Mouse (Mus musculus) C2C12 (cell line): Measurements from ENCODE around the gene Dera.

Experiments used
- CEBPB ChIP-seq: IDR thresholded peaks from one replicate; pipeline ENCODE4 v1.6.1; 2011; ENCODE audit warnings: low read depth, mild to moderate bottlenecking, control low read depth, moderate library complexity
- CTCF ChIP-seq: IDR thresholded peaks from one replicate; pipeline ENCODE4 v1.5.1; 2011; ENCODE audit not compliant: control insufficient read depth, insufficient read depth, insufficient read length
- MYOD1 ChIP-seq: IDR thresholded peaks from one replicate; pipeline ENCODE4 v1.6.1; 2011; ENCODE audit warnings: low read depth; ENCODE audit not compliant: control insufficient read depth, insufficient read length

GRCm38 (mm10) chr6:137706209-137706608, 48.1 kb upstream of the Dera start:
- TF ChIP-seq MYOD1 = no peak
- TF ChIP-seq CTCF = no peak
- no peak for TF ChIP-seq CEBPB
